Mouse (Mus musculus) stomach, postnatal 0 days (tissue): ENCODE measurements at regions not wholly inside any gene's neighbourhood (a gene's known extent, or its start where the extent isn't known, plus 50 kb on each side); places are given as distances from the start of the nearest gene placed in this dataset.

ENCODE experiments used
- ATAC-seq: fragments of 200-750 bp; cut with Nextera tagmentation; 2 replicates; pipeline ENCODE4 v1.8.0; 2017; ENCODE audit not compliant: low FRiP score, low TSS enrichment
- DNase-seq: peaks from one replicate; pipeline ENCODE4 v3.0.0-alpha.2; 2016; ENCODE audit warnings: low spot score
- H3K27ac ChIP-seq: fragments of 300-500 bp; sonication (generic); replicated peaks from 2 replicates; pipeline ENCODE4 v1.5.1; 2014; ENCODE audit warnings: mild to moderate bottlenecking, control low read depth
- H3K27me3 ChIP-seq: fragments of 300-500 bp; sonication (generic); 2 replicates; pipeline ENCODE4 v1.6.1; 2014; ENCODE audit warnings: low read length; ENCODE audit not compliant: control insufficient read depth, insufficient read depth
- H3K36me3 ChIP-seq: fragments of 300-500 bp; sonication (generic); 2 replicates; pipeline ENCODE4 v1.6.1; 2014; ENCODE audit warnings: low read length, mixed read lengths; ENCODE audit not compliant: control insufficient read depth, insufficient read depth
- H3K4me1 ChIP-seq: fragments of 300-500 bp; sonication (generic); replicated peaks from 2 replicates; pipeline ENCODE4 v1.6.1; 2014; ENCODE audit warnings: antibody characterized with exemption; ENCODE audit not compliant: control insufficient read depth, insufficient read depth
- H3K4me2 ChIP-seq: fragments of 300-500 bp; sonication (generic); replicated peaks from 2 replicates; pipeline ENCODE4 v1.6.1; 2014; ENCODE audit warnings: low read depth, mild to moderate bottlenecking, control low read depth, moderate library complexity
- H3K4me3 ChIP-seq: fragments of 300-500 bp; sonication (generic); 2 replicates; pipeline ENCODE4 v1.5.1; 2014; ENCODE audit warnings: low read depth, low read length, control low read depth
- H3K9ac ChIP-seq: fragments of 300-500 bp; sonication (generic); 2 replicates; pipeline ENCODE4 v1.6.1; 2014; ENCODE audit warnings: mild to moderate bottlenecking, low read length, control low read depth, mixed read lengths
- H3K9me3 ChIP-seq: fragments of 300-500 bp; sonication (generic); 2 replicates; pipeline ENCODE4 v1.6.1; 2016; ENCODE audit warnings: low read length; ENCODE audit not compliant: control insufficient read depth
- CTCF ChIP-seq: IDR thresholded peaks from 2 replicates; pipeline ENCODE4 v1.5.1; 2016; ENCODE audit warnings: antibody characterized with exemption, low read depth, mild to moderate bottlenecking, moderate library complexity
- EP300 ChIP-seq: optimal IDR thresholded peaks from 2 replicates; pipeline ENCODE3; 2016; ENCODE audit warnings: antibody characterized with exemption
- WGBS: fragments of 180-500 bp; shearing (Covaris S2); extraction: QIAGEN DNeasy Blood & Tissue Kit; methylation state at CpG from one replicate; pipeline ENCODE4 v1.1.7; 2014; 5-methylcytosine and 5-hydroxymethylcytosine counted together

GRCm38 (mm10) chr17:62986304-62986703 is 105.2 kb upstream of the Efna5 start:
- Histone ChIP-seq H3K27ac (no peak overlapping the region), H3K9ac (no peak overlapping the region), H3K4me2 (no peak overlapping the region), H3K4me1 (no peaks in the 10 kb centered on the region), H3K9me3 (no peaks in the 10 kb centered on the region), H3K4me3 (no peak overlapping the region), H3K27me3 (no peaks in the 10 kb centered on the region), H3K36me3 (no peaks in the 10 kb centered on the region)
- DNase-seq (no peak), ATAC-seq (no peak)
- WGBS = 70% methylated on average over 6 of the region's 6 CpGs
- TF ChIP-seq CTCF (no peak), EP300 (no peak)

DNA sequence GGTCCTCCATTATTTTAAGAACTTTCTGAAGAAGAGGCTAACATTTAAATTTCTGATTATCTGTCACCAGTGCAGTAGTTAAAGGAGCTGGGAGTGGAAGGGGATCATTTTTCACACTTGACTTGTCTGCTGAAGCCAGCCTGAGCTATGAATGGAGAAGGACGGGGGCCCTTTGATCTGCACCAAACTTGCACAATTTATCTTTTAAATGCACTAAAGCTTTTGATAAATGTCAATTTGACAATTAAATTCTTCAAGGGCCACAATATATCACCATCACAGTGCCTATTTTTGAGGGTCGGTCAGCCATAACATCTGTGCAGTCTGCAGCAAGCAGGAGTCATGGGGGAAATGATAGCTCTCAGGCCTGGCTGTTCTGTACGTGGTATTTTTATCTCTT is 99.2 kb upstream of the Efna5 start:
- Histone ChIP-seq H3K27ac (no peak overlapping the region), H3K27me3 (no peaks in the 10 kb centered on the region)

GRCm38 (mm10) chr17:62977561-62977960 is 96.4 kb upstream of the Efna5 start:
- ATAC-seq (no peak), DNase-seq (no peak)
- H3K4me1 ChIP-seq = no peaks in the 10 kb centered on the region
- H3K9me3 ChIP-seq = no peaks in the 10 kb centered on the region
- H3K4me2 ChIP-seq = no peak overlapping the region
- TF ChIP-seq CTCF (no peak), EP300 (no peak)
- H3K27me3 ChIP-seq = no peaks in the 10 kb centered on the region
- no peaks in the 10 kb centered on the region for H3K36me3 ChIP-seq
- 46% methylated on average over 4 of the region's 4 CpGs for WGBS
- H3K9ac ChIP-seq = no peak overlapping the region
- no peak overlapping the region for H3K27ac ChIP-seq
- no peak overlapping the region for H3K4me3 ChIP-seq

More for the DNA sequence above, 99.2 kb upstream of the Efna5 start:
- H3K9me3 ChIP-seq = no peaks in the 10 kb centered on the region
- TF ChIP-seq EP300 = no peak
- no peak for TF ChIP-seq CTCF
- H3K9ac ChIP-seq = no peak overlapping the region
- ATAC-seq (no peak), DNase-seq (no peak)
- no peak overlapping the region for H3K4me2 ChIP-seq
- no peaks in the 10 kb centered on the region for H3K36me3 ChIP-seq
- WGBS = 27% methylated on average over 3 of the region's 3 CpGs
- no peaks in the 10 kb centered on the region for H3K4me1 ChIP-seq
- no peak overlapping the region for H3K4me3 ChIP-seq

- WGBS = 50% methylated on average over 4 of the region's 4 CpGs
- Histone ChIP-seq H3K4me1 (no peaks in the 10 kb centered on the region), H3K27me3 (no peaks in the 10 kb centered on the region), H3K9me3 (no peaks in the 10 kb centered on the region), H3K27ac (no peak overlapping the region), H3K4me2 (no peak overlapping the region), H3K9ac (no peak overlapping the region), H3K36me3 (no peaks in the 10 kb centered on the region), H3K4me3 (no peak overlapping the region)
- TF ChIP-seq EP300 (no peak), CTCF (no peak)
- ATAC-seq (no peak), DNase-seq (no peak)
Observed at GRCm38 (mm10) chr17:62977136-62977535, 96.0 kb upstream of the Efna5 start.

DNA sequence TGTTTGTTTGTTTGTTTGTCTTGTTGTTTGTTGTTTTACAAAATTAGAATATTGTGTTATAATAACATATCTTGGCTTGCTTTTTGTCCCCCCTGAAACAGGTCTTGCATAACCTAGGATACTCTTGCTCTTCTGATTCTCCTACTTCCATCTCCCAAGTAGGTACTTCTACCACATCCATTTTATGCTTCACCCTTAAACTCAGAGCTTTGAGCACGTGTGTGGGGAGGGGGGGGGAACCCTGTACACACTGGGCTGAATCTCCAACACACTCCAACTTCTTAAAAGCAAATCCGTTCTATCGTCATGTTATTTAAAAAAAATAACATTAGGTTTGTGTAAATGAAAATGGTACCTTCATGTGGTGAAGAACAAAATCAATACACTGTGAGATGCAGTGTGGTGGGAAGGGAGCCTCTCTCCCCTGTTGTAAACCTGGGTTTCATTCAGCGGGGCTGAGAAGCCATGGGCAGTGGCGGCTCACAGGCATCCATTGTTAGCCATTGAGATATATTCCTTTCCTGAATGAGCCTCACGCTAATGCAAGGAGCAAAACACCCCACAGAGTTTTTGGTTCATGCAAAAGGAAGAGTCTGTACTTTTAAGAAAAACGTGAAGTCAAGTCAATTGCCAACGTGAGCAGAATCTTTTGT is 93.6 kb upstream of the Efna5 start:
- WGBS = 73% methylated on average over 8 of the region's 8 CpGs
- H3K4me1 ChIP-seq = no peaks in the 10 kb centered on the region
- no peak for TF ChIP-seq CTCF
- no peak for TF ChIP-seq EP300
- H3K4me3 ChIP-seq = no peak overlapping the region
- DNase-seq = no peak
- H3K27ac ChIP-seq = no peak overlapping the region
- H3K9ac ChIP-seq = no peak overlapping the region
- H3K36me3 ChIP-seq = no peaks in the 10 kb centered on the region
- no peaks in the 10 kb centered on the region for H3K27me3 ChIP-seq
- no peak for ATAC-seq
- no peaks in the 10 kb centered on the region for H3K9me3 ChIP-seq
- H3K4me2 ChIP-seq = no peak overlapping the region

- WGBS = 25% methylated on average over 6 of the region's 6 CpGs
- H3K4me3 ChIP-seq = no peak overlapping the region
- no peak overlapping the region for H3K9ac ChIP-seq
- no peaks in the 10 kb centered on the region for H3K4me1 ChIP-seq
- no peak overlapping the region for H3K4me2 ChIP-seq
- no peak overlapping the region for H3K27ac ChIP-seq
- no peak for ATAC-seq
- no peak for DNase-seq
- H3K27me3 ChIP-seq = no peaks in the 10 kb centered on the region
- no peaks in the 10 kb centered on the region for H3K36me3 ChIP-seq
- TF ChIP-seq EP300 (no peak), CTCF (no peak)
- no peaks in the 10 kb centered on the region for H3K9me3 ChIP-seq
Observed at GRCm38 (mm10) chr17:62969025-62969424, 87.9 kb upstream of the Efna5 start.
